ENCODE assay signal across 8 mouse cellular contexts in genomic region chr13:4244861-4245559, GRCm38 (mm10). TPM values are rescaled to one million over a fixed set of nuclear protein-coding genes. Genes with fewer than 3 reads are reported as not detected.
DNase-seq lines count a peak whose midpoint lies in the region; ATAC-seq and TF ChIP-seq lines count a peak whose summit lies in the region.

No protein-coding gene starts in this region.

- ATAC-seq in megakaryocyte progenitor cell, adult 5-6 weeks (replicated peaks; ENCODE audit: poor library complexity) = peak; percentile 72
- peak; percentile 91 for ATAC-seq in stomach, postnatal 0 days (ENCODE audit: low FRiP score, low TSS enrichment)

- H3K4me3 ChIP-seq in stomach, postnatal 0 days (ENCODE audit: low read depth, low read length) = no peak overlapping the region

- H3K9me3 ChIP-seq in stomach, postnatal 0 days (ENCODE audit: control insufficient read depth, low read length) = no peaks in the 10 kb centered on the region

- H3K27ac ChIP-seq in stomach, postnatal 0 days (replicated peaks) = no peak overlapping the region

- no peak for TF ChIP-seq CTCF in stomach, postnatal 0 days (IDR thresholded peaks at IDR 0.05; ENCODE audit: low read depth)

- peak overlapping the region; percentile 38 for H3K4me2 ChIP-seq in stomach, postnatal 0 days (replicated peaks; ENCODE audit: low read depth)

- H3K36me3 ChIP-seq in stomach, postnatal 0 days (ENCODE audit: control insufficient read depth, insufficient read depth, low read length) = no peaks in the 10 kb centered on the region

- no peaks in the 10 kb centered on the region for H3K27me3 ChIP-seq in stomach, postnatal 0 days (ENCODE audit: control insufficient read depth, insufficient read depth, low read length)

- 4% methylated on average over 13 of the region's 13 CpGs for WGBS in stomach, postnatal 0 days

- DNase-seq in adrenal gland, adult (ENCODE audit: inconsistent age in 2 of 2, low spot score in 1 of 2) = peak; percentile 8 to 32
- no peak for DNase-seq in adrenal gland, postnatal 4 days (ENCODE audit: low spot score in 2 of 2)
- DNase-seq in ZHBTc4 (ENCODE audit: low read depth, low spot score) = peak; percentile 82
- peak; percentile 76 for DNase-seq in forelimb bud, embryonic 11.5 days (ENCODE audit: low read depth, low spot score)
- DNase-seq in kidney, postnatal 25 days = peak; percentile 68 to 91
- peak; percentile 77 for DNase-seq in stomach, postnatal 0 days (ENCODE audit: low spot score)
- DNase-seq in cerebellum, adult 9-11 months = no peak

- no peak overlapping the region for H3K9ac ChIP-seq in stomach, postnatal 0 days (ENCODE audit: low read length)

- no peak for TF ChIP-seq EP300 in stomach, postnatal 0 days (optimal IDR thresholded peaks at IDR 0.05)

- no peaks in the 10 kb centered on the region for H3K4me1 ChIP-seq in stomach, postnatal 0 days (replicated peaks; ENCODE audit: control insufficient read depth, insufficient read depth)

RNA-seq across cellular contexts. Expression of gene Akr1c19, which starts 16.5 kb away (rescaled TPM):
- 1 to 10 TPM; 3.1 to 7.4 TPM for total RNA-seq in adrenal gland, postnatal 4 days (2021)
- total RNA-seq in megakaryocyte progenitor cell, adult 5-6 weeks (2015) = not detected in 2 replicates
- not detected in 2 replicates for total RNA-seq in megakaryocyte progenitor cell, adult 5-6 weeks (2017)
- 65.8 and 72.8 TPM in 2 replicates for polyA plus RNA-seq in stomach, postnatal 0 days (2015; fragmentation: Nextera tagmentation; extraction: Ambion mirVana)

RNA-seq across cellular contexts. Expression of gene Akr1c12, which starts 34.2 kb away (rescaled TPM):
- 1 to 10 TPM in 1 of 2 experiments, under 1 TPM in 1; 0.92 to 2.0 TPM for total RNA-seq in adrenal gland, postnatal 4 days (2021)
- 2.0 and 5.1 TPM in 2 replicates for total RNA-seq in megakaryocyte progenitor cell, adult 5-6 weeks (2015)
- total RNA-seq in megakaryocyte progenitor cell, adult 5-6 weeks (2017) = 1.0 and 1.7 TPM in 2 replicates
- 76.1 and 81.8 TPM in 2 replicates for polyA plus RNA-seq in stomach, postnatal 0 days (2015; fragmentation: Nextera tagmentation; extraction: Ambion mirVana)

RNA-seq across cellular contexts. Expression of gene Akr1c13, which starts 54.1 kb away (rescaled TPM):
- 10 to 100 TPM; 17.4 to 21.2 TPM for total RNA-seq in adrenal gland, postnatal 4 days (2021)
- total RNA-seq in megakaryocyte progenitor cell, adult 5-6 weeks (2015) = 26.9 and 33.9 TPM in 2 replicates
- total RNA-seq in megakaryocyte progenitor cell, adult 5-6 weeks (2017) = 28.5 and 32.8 TPM in 2 replicates
- 98.4 and 105 TPM in 2 replicates for polyA plus RNA-seq in stomach, postnatal 0 days (2015; fragmentation: Nextera tagmentation; extraction: Ambion mirVana)

Comparison
In these comparisons a context has a peak if more than half of its experiments do, and no peak if none do; other contexts are left out.
1. DNase-seq: peak in adrenal gland, adult (2 of 2), ZHBTc4 (single experiment), forelimb bud, embryonic 11.5 days (single experiment), kidney, postnatal 25 days (2 of 2) and stomach, postnatal 0 days (single experiment); none in adrenal gland, postnatal 4 days (0 of 2) and cerebellum, adult 9-11 months (single experiment).
2. RNA of gene Akr1c19, which starts 16.5 kb away (total RNA-seq): 3.1 to 7.4 TPM in adrenal gland, postnatal 4 days; not detected in megakaryocyte progenitor cell, adult 5-6 weeks; every median in the first group is over 4 times any median in the second.